Mouse (Mus musculus) gastrocnemius, adult 2 months (tissue): Measurements from ENCODE around the gene Slc12a8. TPM values are rescaled to one million over a fixed set of nuclear protein-coding genes. Genes with fewer than 3 reads are reported as not detected.

Experiments used
- DNase-seq: peaks from one replicate; pipeline ENCODE4 v3.0.0; 2022
- H3K27ac ChIP-seq: fragments of 200-600 bp; 2 replicates; pipeline ENCODE4 v1.8.1; 2022; ENCODE audit warnings: mild to moderate bottlenecking
- H3K4me3 ChIP-seq: fragments of 200-600 bp; 2 replicates; pipeline ENCODE4 v1.8.1; 2022; ENCODE audit warnings: mild to moderate bottlenecking, moderate library complexity
- CTCF ChIP-seq: fragments of 200-600 bp; IDR thresholded peaks from 2 replicates; pipeline ENCODE4 v1.8.1; 2022; ENCODE audit warnings: antibody characterized with exemption, mild to moderate bottlenecking, moderate library complexity
- intact Hi-C: fragments of 180-260 bp; cut with DNase I; formaldehyde crosslinking; loops from one replicate; pipeline ENCODE4 v1.15.1; 2025
- total RNA-seq, 2 experiments: library from RNA; stranded (reverse); gene quantifications; 2 replicates each; pipeline ENCODE4 v1.2.3; 2021

The Slc12a8 gene
- total RNA-seq, 2 experiments from 2014 or later: 0.15 to 0.47 TPM

DNA sequence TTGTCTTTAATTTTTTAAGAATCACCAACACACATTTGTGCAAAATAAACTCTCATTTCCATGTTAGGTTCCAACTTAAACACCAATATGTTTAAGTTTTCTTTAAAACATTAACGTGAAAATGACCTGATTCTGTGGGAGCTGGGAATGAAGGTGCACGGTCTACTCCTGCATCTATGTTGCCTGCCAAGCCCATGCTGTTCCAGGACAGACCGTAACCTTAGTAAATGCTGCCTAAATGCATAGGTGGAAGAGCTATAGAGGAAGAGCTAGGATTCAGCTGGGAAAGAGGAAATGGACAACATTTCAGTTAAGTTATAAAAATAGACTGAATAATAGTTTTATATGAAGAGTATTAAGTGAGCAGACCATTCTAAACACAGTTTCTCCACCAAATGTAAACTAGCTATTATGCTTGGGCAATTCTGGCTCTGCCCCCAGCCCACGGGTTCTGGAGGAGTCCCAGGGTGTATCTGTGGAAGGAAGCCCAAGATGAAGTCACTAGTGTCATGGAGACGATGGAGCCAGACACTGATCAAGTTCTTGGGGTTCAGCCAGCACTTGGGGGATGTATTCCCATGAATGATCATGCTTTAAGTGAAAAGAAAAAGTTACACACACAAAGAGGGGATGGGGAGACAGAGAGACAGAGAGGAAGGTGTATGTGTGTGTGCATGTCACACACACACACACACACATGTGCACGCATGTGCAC, 95.1 kb downstream of the Slc12a8 start:
- intact Hi-C loops: no loop called here
- peak; percentile 70 for DNase-seq
- Histone ChIP-seq H3K27ac (peak overlapping the region; percentile 28; the same call in 1 of the 2 replicates), H3K4me3 (no peak overlapping the region)
- TF ChIP-seq CTCF: no peak

DNA sequence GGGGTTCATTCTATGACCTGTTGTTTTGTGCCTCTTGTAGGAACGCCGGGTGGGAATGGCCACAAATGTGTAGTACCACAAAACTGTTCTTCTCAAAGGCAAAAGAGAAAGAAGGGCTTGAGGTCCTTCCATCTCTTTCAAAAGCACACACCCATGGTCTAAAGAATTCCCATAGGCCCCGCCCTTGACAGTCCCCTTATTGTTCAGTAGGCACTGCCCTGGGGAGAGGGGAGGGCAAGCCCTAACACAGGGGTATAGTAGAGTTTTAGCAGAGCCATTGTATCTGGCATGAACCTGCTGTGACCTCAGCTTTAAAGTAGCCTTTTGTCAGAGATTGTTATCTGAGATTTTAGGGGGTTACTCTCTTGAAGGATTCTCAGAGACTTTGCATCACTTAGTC, 98.9 kb downstream of the Slc12a8 start:
- TF ChIP-seq CTCF: no peak
- no peak for DNase-seq
- Histone ChIP-seq H3K4me3 (no peak overlapping the region), H3K27ac (no peak overlapping the region)
- intact Hi-C loops: no loop called here

DNA sequence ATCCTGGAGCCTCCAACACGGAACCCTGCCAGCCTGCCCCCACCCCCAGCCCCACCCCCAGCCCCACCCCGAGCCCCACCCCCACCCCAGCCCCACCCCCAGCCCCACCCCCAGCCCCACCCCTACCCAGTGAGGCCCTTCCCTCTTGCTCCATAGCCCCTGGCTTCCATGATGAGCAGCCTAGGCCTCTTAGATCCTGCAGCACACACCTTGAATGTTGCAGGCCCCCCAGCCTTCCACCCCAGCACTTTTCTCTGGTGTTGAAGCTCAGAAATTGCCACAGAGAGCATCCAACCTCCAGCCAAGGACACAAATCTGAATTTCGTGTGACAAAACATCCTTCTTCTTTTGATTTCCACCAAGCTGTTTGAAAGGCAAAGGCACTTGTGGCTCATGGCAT, 104.7 kb downstream of the Slc12a8 start:
- no peak for DNase-seq
- H3K4me3 ChIP-seq: no peak overlapping the region
- TF ChIP-seq CTCF: no peak
- H3K27ac ChIP-seq: no peak overlapping the region
- intact Hi-C loops: no loop called here

DNA sequence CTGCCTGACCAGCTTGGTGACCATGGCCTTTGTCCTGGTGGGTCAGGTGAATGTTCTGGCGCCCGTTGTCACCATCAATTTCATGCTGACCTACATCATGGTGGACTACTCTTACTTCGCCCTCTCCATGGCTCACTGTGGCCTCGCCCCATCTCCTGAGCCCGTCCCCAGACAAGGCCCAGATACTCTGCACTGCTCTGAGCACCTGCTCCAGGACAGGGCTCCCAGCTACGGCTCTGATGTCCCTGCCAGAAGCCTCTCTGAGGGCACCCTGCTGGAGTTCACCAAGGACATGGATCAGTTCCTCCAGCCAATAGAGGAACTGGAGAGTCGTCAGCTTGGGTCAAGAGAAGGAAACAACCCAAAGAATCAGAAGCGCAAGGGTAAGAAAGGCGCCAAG, 107.5 kb downstream of the Slc12a8 start:
- no peak overlapping the region for H3K4me3 ChIP-seq
- DNase-seq: no peak
- no peak overlapping the region for H3K27ac ChIP-seq
- TF ChIP-seq CTCF: no peak
- intact Hi-C loops: no loop called here

DNA sequence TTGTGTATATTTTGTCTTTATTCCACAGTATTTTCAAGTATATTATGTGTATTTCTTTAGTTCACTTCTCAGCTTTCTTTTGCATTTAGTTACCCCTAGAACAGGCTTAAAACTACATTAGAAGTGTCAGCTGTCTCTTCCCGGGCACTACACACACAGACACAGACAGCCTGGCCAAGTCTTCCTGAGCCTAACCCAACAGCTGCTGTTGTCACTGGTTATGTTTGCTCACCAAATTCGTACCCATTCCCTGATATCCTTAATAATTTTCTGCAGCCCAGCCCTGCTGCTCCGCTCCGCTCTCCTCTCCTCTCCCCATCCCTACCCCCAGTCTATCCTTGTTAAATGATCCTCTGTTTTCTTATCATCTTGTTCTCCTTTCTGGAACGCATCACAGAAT, 112.4 kb downstream of the Slc12a8 start:
- intact Hi-C loops: no loop called here
- no peak overlapping the region for H3K27ac ChIP-seq
- H3K4me3 ChIP-seq: no peak overlapping the region
- no peak for DNase-seq
- no peak for TF ChIP-seq CTCF

DNA sequence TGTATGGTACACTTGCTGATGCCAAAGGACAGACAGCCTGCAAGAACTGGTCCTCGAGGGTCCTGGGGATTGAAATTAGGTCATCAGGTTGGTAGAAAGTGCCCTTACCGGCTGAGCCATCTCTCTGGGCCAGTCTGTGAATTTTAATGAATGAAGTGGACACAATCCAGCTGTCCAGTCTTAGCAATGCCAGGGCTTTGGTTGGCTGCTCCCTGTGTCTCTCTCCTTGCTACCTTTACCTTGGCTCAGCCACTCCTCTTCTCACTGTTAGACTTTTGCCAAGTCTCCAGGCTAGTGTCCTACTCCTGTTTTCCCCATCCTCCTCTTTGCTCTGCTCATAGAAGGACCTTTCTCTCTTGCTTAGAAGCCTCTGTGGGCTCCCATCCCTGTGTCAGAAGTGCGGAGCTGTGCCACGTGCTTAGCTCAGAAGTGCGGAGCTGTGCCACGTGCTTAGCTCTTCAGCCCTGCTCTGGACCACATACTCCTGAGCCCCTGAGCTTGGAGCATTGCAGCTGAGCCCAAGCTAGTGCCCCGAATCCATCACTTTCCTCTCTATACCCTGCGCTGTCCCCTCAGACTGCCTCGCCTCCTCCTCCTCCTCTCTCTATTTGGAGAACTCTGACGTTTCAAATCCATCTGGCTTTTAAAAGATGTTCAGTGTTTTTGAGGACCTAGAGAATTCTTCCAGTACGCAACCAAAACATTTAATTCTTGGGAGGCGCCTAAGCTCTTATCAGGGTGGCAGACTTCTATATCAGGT, 118.9 kb downstream of the Slc12a8 start:
- H3K27ac ChIP-seq: no peak overlapping the region

DNA sequence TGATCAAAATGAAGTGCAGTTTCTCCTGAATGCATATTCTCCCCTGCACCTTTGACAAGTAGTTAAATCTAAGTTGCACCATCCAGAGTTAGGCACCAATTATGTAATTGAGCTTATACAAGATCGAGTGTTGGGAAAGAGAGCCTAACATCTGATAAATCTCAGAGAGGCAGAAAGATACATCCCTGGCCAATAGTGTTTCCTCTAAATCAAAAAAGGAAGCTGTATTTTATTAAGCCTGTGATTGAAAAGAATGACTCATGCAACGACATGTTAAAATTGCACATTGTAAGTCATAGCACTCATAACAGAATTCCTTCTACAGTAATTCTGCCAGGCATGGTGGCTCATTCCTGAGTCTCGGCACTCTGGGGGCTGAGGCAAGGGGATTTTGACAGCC, 124.7 kb downstream of the Slc12a8 start:
- 0 out of 2 replicates have a peak overlapping the region, but pooled peaks have one; percentile 35 for H3K27ac ChIP-seq
- no peak for TF ChIP-seq CTCF

More for the DNA sequence above, 118.9 kb downstream of the Slc12a8 start:
- H3K4me3 ChIP-seq: no peak overlapping the region
- TF ChIP-seq CTCF: no peak
- no peak for DNase-seq
- intact Hi-C loops: no loop called here

DNA sequence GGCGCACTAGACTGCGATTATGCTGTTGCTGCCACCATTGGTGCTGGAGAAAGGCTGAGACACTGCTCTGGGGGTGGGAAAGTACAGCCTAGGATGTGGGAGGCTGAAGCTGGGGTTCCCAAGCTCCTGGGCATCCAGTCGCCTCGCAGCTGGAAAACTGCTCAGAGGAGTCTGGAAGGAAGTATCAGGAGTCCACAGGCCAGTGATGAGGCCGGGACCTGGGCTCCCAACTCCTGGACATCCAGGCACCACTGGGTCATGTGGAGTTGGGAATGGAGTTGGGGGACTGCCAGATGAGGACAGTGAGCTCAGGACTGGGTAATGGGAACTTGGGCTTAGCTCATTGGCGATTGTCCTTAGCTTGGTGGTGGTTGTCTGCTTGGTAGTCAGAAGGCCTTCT, 136.0 kb downstream of the Slc12a8 start:
- TF ChIP-seq CTCF: no peak

More for the DNA sequence above, 124.7 kb downstream of the Slc12a8 start:
- intact Hi-C loops: no loop called here
- no peak overlapping the region for H3K4me3 ChIP-seq
- no peak for DNase-seq

DNA sequence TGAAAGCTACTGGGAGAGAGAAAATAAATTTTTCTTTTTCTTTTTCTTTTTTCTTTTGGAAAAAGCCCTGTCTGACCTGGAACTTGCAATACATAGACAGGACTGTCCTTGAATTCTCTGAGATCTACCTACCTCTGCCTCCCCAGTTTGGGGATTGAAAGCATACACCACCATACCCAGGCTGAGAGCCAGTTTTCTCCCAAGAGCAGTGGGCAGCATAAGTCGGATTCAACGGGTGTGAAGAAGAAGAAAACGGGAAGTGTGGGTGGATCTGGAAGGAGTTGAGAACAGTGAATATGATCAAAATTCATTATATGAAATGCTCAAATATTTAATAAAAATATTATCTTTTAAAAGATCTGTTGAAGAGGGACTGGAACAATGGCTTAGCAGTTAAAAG, 138.3 kb downstream of the Slc12a8 start:
- no peak for DNase-seq
- intact Hi-C loops: no loop called here
- no peak for TF ChIP-seq CTCF
- Histone ChIP-seq H3K4me3 (no peak overlapping the region), H3K27ac (no peak overlapping the region)

More for the DNA sequence above, 136.0 kb downstream of the Slc12a8 start:
- no peak for DNase-seq
- intact Hi-C loops: no loop called here
- Histone ChIP-seq H3K27ac (no peak overlapping the region), H3K4me3 (no peak overlapping the region)

DNA sequence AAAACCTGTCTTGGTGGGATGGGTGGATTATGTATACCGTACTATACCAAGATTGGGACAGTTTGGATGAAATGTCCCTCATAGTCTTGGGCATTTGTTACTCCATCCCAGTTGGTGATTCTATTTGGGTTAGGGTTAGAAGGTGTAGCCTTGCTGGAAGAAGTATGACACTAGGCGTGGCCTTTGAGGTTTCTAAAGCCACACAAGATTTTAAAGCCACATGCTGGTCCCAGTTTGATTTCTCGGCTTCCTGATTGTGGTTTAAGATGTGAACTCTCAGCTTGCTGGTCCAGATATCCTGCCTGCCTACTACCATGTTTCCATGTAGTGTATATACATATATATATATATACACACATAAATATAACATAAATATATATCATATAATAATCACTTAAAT, 140.1 kb downstream of the Slc12a8 start:
- Histone ChIP-seq H3K27ac (no peak overlapping the region), H3K4me3 (no peak overlapping the region)
- intact Hi-C loops: no loop called here
- TF ChIP-seq CTCF: no peak
- DNase-seq: no peak

DNA sequence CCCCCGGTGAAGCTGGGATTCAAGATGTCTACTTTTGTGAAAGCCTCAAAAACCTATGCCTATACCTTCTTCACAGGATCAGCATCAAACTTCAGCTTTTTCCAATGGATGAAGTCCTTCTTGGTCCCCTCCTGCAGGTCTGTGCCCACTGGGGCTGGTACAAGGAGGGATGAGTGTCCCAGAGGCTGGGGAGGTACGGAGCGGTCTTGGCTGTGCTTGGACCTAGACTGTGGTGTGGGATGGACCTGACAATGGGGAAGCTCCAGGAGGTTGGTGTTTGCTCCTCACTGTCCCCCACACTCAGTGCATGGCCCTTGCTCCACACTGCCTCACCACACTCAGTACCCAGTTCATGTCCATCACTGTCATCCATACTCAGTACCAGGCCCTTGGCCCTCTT, 141.0 kb downstream of the Slc12a8 start:
- intact Hi-C loops: no loop called here
- no peak for TF ChIP-seq CTCF

DNA sequence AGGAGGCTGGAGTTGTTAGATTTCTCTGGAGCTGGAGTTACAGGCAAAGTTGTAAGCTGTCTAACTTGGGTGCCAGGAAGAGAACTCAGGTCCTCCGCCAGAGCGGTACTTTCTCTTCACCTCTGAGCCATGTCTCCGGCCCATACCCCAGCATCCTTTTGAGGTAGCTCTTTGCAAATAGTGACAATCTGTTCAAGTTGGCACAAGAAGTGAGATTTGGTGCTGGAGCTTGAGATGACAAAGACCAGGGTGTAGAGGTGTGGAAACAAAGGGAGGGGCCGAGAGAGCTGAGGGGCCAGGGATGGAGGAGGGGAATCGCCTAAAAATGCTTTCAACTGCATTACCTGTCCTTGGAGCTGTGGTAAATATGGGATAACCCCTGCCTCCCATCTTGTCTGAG, 142.4 kb downstream of the Slc12a8 start:
- no peak for DNase-seq
- TF ChIP-seq CTCF: no peak
- Histone ChIP-seq H3K4me3 (no peak overlapping the region), H3K27ac (peak overlapping the region; percentile 51)
- intact Hi-C loops: no loop called here

More for the DNA sequence above, 141.0 kb downstream of the Slc12a8 start:
- Histone ChIP-seq H3K27ac (no peak overlapping the region), H3K4me3 (no peak overlapping the region)
- no peak for DNase-seq

DNA sequence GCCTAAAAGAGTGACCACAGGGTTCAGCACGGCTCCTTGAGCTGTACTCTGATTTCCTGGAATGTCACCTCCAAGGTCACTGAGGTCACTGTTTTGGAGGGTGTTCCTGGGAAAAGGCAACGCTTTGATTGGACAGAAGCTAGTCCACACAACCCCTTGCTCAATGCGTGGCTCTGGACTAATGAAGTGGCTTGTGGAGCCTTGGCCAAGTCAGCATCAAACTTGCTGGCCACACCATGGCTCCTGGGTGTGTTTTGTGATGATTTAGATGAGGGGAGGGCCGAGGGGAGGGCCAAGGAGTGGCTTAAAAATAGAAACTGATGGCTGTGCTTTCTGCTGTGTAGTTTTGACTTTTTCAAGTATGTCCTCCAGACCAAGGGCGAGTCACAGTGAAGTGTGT, 143.0 kb downstream of the Slc12a8 start:
- intact Hi-C loops: no loop called here
- peak; percentile 61 for DNase-seq
- no peak overlapping the region for H3K4me3 ChIP-seq
- no peak for TF ChIP-seq CTCF
- H3K27ac ChIP-seq: peak overlapping the region; percentile 61
